Mouse (Mus musculus) forebrain, embryonic 16.5 days (tissue): ENCODE data around the gene Scyl1. TPM values are rescaled to one million over a fixed set of nuclear protein-coding genes. Genes with fewer than 3 reads are reported as not detected.
A peak's percentile ranks its signal among the peaks of the same experiment; 100 is the strongest.
"Not testable (repeated sequence)": the region's sequence is repeated elsewhere in the genome, so short reads cannot be mapped to it uniquely, and the experiment has no call there.

Experiments used
- ATAC-seq: fragments of 200-750 bp; cut with Nextera tagmentation; 2 replicates; pipeline ENCODE4 v1.8.0; 2017; ENCODE audit warnings: mild to moderate bottlenecking, moderate library complexity
- H3K27ac ChIP-seq: fragments of 300-500 bp; sonication (generic); 2 replicates; pipeline ENCODE4 v1.5.1; 2014; ENCODE audit warnings: low read length, control low read depth
- H3K27me3 ChIP-seq: fragments of 300-500 bp; sonication (generic); replicated peaks from 2 replicates; pipeline ENCODE4 v1.6.1; 2014; ENCODE audit warnings: low read length; ENCODE audit not compliant: control insufficient read depth, insufficient read depth
- H3K36me3 ChIP-seq: fragments of 300-500 bp; sonication (generic); 2 replicates; pipeline ENCODE4 v1.6.1; 2014; ENCODE audit not compliant: control insufficient read depth, insufficient read depth
- H3K4me1 ChIP-seq: fragments of 300-500 bp; sonication (generic); replicated peaks from 2 replicates; pipeline ENCODE4 v1.6.1; 2014; ENCODE audit warnings: low read length; ENCODE audit not compliant: control insufficient read depth, insufficient read depth
- H3K4me2 ChIP-seq: fragments of 300-500 bp; sonication (generic); 2 replicates; pipeline ENCODE4 v1.6.1; 2014; ENCODE audit warnings: mild to moderate bottlenecking, low read length, control low read depth
- H3K4me3 ChIP-seq: fragments of 300-500 bp; sonication (generic); replicated peaks from 2 replicates; pipeline ENCODE4 v1.5.1; 2014; ENCODE audit warnings: mild to moderate bottlenecking, low read length, control low read depth
- H3K9ac ChIP-seq: fragments of 300-500 bp; sonication (generic); replicated peaks from 2 replicates; pipeline ENCODE4 v1.6.1; 2014; ENCODE audit warnings: low read depth, low read length, control low read depth
- H3K9me3 ChIP-seq: fragments of 300-500 bp; sonication (generic); 2 replicates; pipeline ENCODE4 v1.6.1; 2016; ENCODE audit warnings: low read length; ENCODE audit not compliant: control insufficient read depth
- WGBS: fragments of 180-500 bp; shearing (Covaris S2); extraction: QIAGEN DNeasy Blood & Tissue Kit; methylation state at CpG from one replicate; pipeline ENCODE4 v1.1.7; 2014; 5-methylcytosine and 5-hydroxymethylcytosine counted together
- polyA plus RNA-seq: library from polyadenylated mRNA; unstranded; fragments of >200 nt; fragmentation: Nextera tagmentation; extraction: Ambion mirVana; gene quantifications from 2 replicates; pipeline ENCODE4 v1.2.1, GENCODE M21; 2015

Gene Scyl1
- polyA plus RNA-seq: 66.2 and 79.4 TPM in 2 replicates

DNA sequence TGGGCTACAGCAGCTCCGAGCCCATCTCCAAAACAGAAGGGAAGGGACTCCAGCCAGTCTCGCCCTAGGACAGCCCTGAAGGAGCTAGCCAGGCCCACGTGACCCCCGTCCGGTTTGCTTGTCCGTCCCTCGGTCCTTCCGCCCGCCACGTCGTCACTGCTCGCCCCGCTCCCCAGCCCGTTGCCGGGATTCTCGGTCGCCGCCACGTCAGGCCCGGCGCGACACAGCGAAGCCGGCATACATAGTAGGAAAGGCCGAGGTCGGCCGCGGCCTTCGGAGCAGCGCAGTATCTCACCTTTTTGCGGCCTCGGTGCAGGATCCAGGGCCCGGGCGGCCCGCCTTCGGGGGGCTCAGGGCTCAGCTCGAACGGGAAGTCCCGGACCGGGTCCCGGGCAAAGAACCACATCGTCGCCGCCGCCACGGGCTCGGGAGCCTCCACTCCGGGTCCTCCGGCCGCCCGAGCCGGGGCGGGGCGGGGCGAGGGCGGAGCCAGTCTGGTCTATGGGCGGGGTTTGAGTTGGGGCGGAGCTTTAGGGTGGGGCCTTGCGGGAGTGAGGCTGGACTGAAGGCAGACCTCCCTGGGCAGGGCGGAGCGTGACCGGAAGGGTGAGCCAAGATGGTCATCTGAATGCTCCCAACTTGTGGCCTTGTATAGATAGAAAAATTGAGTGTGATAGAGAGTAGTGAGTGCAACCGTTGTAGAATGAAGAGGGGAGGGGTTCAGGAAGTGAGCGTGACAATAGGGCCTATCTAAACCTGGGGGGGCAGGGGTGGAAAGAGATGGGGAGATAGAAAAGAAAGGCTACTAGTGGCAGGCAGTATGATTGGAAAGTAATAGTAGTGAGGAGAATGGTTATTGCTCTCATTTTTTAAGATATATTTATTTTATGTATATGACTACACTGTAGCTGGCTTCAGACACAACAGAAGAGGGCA lies at the start of gene Scyl1:
Gene Scyl1, minus strand, starts transcription at position 495 of the 936 bp plus-strand sequence.
- peak within 1 kb of the TSS; percentile 72 for H3K4me3 ChIP-seq
- H3K27me3 ChIP-seq: no peaks in the 10 kb centered on the region
- H3K4me1 ChIP-seq: peaks cover 14% of the 10 kb centered on the region
- peak; percentile 95 for ATAC-seq
- H3K9ac ChIP-seq: peak within 1 kb of the TSS; percentile 86
- under 1% methylated on average over 62 of the region's 64 CpGs for WGBS
- peak within 1 kb of the TSS; percentile 85 for H3K4me2 ChIP-seq
- H3K36me3 ChIP-seq: peaks cover 3% of the 10 kb centered on the region; the same call in 1 of the 2 replicates
- H3K27ac ChIP-seq: peak within 1 kb of the TSS; percentile 82
- H3K9me3 ChIP-seq: no peaks in the 10 kb centered on the region

- no peak overlapping the region for H3K27ac ChIP-seq
- no peaks in the 10 kb centered on the region for H3K36me3 ChIP-seq
- H3K4me3 ChIP-seq: no peak overlapping the region
- no peak for ATAC-seq
- H3K27me3 ChIP-seq: no peaks in the 10 kb centered on the region
- H3K9ac ChIP-seq: no peak overlapping the region
- no peaks in the 10 kb centered on the region for H3K9me3 ChIP-seq
- H3K4me1 ChIP-seq: peaks cover 22% of the 10 kb centered on the region
- H3K4me2 ChIP-seq: no peak overlapping the region
- WGBS: 52% methylated on average over 12 of the region's 12 CpGs
Observed at GRCm38 (mm10) chr19:5819549-5819948, 48.3 kb upstream of the Scyl1 start.

DNA sequence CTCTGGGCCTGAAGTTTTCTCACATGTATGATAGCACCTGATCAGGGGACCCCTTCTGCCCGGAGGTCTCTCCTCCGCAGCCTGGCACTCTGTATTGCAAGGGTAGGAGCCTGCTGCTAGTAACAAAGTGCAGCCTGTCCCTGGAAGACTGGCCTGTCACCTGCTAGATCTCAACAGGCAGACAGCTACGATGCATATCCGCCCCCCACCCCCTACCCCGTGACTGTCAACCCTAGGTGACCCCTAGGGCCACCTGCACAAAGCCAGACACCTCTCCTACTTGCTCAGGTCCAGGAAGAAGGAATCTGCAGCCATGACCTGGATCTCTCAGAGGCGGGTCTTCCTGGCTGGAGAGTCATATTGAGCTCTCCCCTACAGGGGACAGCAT lies 47.4 kb upstream of the Scyl1 start:
- ATAC-seq: no peak
- Histone ChIP-seq H3K27ac (no peak overlapping the region), H3K36me3 (no peaks in the 10 kb centered on the region), H3K9me3 (no peaks in the 10 kb centered on the region), H3K4me3 (no peak overlapping the region), H3K4me1 (peaks cover 22% of the 10 kb centered on the region), H3K4me2 (no peak overlapping the region), H3K9ac (no peak overlapping the region), H3K27me3 (no peaks in the 10 kb centered on the region)
- WGBS: 80% methylated on average over 6 of the region's 6 CpGs

DNA sequence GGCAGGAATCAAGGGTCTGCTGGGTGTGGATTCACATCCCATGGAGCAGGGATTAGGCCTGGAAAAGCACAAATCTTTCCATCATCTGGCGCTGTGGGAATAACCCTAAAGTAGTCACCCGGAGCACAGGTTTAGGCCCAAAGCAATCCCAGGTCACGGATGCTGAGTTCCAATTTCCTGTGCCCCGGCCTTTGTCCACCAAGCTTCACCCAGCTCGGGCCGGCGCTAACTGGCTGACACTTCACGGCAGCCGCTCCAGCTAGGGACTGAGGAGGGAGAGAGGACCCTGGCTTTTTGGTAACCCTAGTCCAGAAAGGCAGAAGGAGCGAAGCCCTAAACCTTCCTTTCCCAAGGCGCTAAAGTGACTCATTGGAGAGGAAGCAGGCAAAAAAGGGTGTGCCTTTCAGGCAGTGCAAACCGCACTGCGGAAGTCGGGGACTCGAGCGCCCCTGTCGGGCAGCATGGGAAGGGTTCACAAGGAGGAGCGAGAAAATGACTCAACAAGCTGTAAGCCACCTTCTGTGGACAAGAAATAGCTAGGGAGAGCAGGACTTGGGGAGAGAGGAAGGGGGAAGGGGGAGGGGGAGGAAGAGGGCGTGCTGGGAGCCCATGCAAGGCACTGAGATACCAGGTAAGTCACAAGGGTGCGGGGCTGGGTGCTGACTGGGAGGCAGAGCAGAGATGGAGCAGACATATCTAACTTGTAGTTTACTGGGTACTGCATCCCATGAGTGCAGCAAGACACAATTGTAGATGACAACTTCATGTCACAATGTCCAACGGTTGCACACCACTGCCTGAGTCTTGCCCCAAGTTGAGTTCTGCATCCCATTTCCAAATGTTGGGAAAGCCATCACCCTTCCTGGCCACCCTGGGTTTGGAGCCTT lies 46.7 kb upstream of the Scyl1 start:
- Histone ChIP-seq H3K9ac (peak overlapping the region; percentile 55), H3K36me3 (no peaks in the 10 kb centered on the region), H3K4me1 (peaks cover 16% of the 10 kb centered on the region), H3K4me3 (peak overlapping the region; percentile 25), H3K27ac (peak overlapping the region; percentile 65), H3K4me2 (peak overlapping the region; percentile 50), H3K9me3 (no peaks in the 10 kb centered on the region), H3K27me3 (no peaks in the 10 kb centered on the region)
- 22% methylated on average over 21 of the region's 21 CpGs for WGBS
- peak; percentile 85 for ATAC-seq

GRCm38 (mm10) chr19:5815928-5816327 lies 44.7 kb upstream of the Scyl1 start:
- no peak overlapping the region for H3K9ac ChIP-seq
- H3K4me1 ChIP-seq: peaks cover 24% of the 10 kb centered on the region
- 73% methylated on average over 4 of the region's 4 CpGs for WGBS
- no peak overlapping the region for H3K27ac ChIP-seq
- H3K36me3 ChIP-seq: no peaks in the 10 kb centered on the region
- no peaks in the 10 kb centered on the region for H3K27me3 ChIP-seq
- ATAC-seq: no peak
- H3K9me3 ChIP-seq: no peaks in the 10 kb centered on the region
- no peak overlapping the region for H3K4me3 ChIP-seq
- H3K4me2 ChIP-seq: no peak overlapping the region

DNA sequence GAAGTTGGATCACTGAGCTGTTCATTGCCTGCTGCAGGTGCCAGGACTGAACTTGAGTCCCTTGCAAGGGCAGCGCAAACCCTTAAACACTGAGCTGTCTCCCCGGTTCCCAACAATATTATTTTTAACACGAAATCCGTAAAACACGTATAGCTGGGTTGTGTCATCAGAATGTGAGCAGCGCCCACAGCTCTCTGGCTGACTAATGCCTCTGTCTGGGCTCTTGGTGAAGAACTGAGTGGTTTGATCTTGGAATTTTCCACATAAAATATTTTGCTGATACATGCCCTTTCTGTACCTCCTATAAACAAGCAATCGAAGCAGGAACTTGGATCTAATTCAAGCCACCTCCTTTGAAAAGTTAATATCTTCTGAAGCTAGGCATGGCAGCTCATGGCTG lies 43.8 kb upstream of the Scyl1 start:
- WGBS: 89% methylated on average over 7 of the region's 7 CpGs
- Histone ChIP-seq H3K4me2 (no peak overlapping the region), H3K9me3 (no peaks in the 10 kb centered on the region), H3K27ac (no peak overlapping the region), H3K4me1 (peaks cover 34% of the 10 kb centered on the region), H3K4me3 (no peak overlapping the region), H3K36me3 (no peaks in the 10 kb centered on the region), H3K9ac (no peak overlapping the region), H3K27me3 (no peaks in the 10 kb centered on the region)
- no peak for ATAC-seq

DNA sequence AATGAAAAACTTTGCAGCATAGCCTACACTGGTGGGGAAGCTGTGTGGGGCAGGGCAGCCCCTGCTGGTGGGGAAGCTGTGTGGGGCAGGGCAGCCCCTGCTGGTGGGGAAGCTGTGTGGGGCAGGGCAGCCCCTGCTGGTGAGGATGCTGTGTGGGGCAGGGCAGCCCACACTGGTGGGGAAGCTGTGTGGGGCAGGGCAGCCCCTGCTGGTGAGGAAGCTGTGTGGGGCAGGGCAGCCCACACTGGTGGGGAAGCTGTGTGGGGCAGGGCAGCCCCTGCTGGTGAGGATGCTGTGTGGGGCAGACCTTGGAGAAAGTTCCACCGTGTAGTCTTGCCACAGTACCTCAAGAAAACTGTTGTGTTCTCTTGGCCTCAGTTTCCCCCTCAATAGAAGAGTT lies 42.8 kb upstream of the Scyl1 start:
- not testable (repeated sequence) for ATAC-seq

DNA sequence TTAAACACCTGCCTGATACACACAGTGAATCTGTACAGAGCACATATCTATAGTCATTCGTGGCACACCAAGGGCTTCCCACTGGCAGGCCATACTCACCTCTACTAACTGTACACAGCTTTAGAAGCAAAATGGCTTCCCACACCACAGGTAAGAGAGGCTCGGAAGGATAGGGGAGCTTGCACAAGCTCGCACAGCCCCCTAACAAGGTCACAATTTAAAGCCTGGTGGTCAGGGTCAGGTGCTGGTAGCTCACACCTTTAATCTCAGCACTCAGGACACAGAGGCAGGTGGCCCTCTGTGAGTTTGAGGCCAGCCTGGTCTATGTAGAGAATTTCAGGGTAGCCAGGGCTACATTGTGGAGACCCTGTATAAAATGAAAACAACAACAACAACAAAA lies 42.3 kb upstream of the Scyl1 start:
- Histone ChIP-seq H3K9me3 (no peaks in the 10 kb centered on the region), H3K36me3 (no peaks in the 10 kb centered on the region), H3K4me2 (no peak overlapping the region), H3K4me1 (peaks cover 41% of the 10 kb centered on the region), H3K27me3 (no peaks in the 10 kb centered on the region), H3K4me3 (no peak overlapping the region), H3K9ac (no peak overlapping the region), H3K27ac (no peak overlapping the region)
- WGBS: 93% methylated on average over 3 of the region's 3 CpGs
- ATAC-seq: no peak

More for the DNA sequence above, 42.8 kb upstream of the Scyl1 start:
- H3K9me3 ChIP-seq, H3K36me3 ChIP-seq, H3K9ac ChIP-seq, H3K4me3 ChIP-seq, H3K4me2 ChIP-seq, H3K27me3 ChIP-seq, H3K27ac ChIP-seq: not testable (repeated sequence)
- peaks cover 41% of the 10 kb centered on the region for H3K4me1 ChIP-seq
- WGBS: 41% methylated on average over 1 of the region's 1 CpGs
